Mouse (Mus musculus): ENCODE data around the gene AL607142.1.

AL607142.1 gene

DNA sequence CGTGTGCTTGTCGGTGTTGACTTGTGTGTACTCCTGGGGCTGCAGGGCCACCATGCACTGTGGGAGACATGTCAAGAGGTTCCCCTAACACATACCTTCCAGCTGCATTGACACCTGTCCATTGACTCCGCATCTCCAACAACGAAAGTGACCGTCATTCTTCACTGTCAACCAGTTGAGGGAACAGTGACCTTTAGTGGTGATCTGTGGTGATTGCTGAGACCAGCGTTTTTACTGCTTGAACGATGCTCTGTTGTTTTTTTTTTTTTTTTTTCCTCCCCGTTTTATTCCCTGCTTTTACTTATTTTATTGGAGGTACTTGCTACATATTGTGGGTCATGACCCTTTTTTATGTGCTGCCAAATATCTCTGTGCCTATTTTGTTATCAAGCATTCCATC lies 7.3 kb upstream of the AL607142.1 start:
- DNase-seq, result no peak

DNA sequence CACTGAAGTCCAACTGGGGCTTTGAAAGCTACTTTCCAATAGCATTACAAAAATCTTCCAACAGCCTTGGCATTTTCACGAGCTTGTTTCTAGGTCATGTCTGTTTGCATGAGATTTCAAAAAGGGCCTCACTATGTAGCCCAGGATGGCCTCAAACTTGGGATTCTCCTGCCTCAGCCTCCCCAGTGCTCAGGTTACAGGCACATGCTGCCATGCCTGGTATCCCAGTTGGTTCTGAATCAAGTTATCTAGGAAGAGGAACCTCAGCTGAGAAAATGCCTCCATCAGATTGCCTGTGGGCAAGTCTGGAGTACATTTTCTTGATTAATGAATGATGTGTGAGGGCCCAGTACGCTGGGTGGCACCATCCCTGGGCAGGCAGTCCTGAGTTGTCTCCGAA lies 6.6 kb upstream of the AL607142.1 start:
- no peak for DNase-seq

DNA sequence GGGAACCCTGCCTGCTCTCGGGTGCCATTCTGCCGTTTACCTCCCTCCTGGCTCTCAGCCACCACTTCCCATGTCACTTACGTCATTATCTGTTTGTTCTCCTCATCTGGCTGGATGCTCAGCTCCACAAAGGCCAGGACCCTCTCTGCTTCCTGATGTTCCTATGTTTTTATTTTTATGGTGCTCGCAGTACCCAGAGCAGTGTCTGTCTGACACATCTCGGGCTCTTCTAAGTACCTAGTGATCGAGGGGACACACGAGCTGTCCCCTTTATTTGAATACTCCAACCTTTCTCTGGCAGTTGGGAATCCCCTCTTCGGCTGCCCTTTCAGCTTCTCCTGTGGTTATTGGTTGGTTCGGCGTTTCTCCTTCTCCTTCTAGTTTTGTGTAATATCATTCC lies 6.0 kb upstream of the AL607142.1 start:
- no peak for DNase-seq

DNA sequence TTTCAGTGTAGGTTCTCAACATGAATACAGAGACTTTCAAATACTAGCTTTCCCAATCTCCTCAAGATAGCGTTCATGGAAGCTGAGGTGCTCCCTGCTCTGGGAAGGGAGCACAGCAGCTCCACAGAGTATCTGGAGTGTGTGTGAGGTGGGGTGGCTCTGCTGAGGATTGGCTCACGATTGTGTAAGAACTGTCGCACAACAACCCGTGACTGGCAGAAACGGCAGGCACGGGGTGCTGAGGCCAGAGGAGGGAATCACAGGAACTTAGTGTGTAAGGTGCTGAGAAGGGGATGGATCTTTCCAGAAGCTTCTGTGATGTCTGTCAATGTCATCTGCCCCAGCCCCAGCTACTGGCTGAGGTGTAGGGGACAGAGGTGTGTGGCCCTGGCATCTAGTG lies 3.1 kb upstream of the AL607142.1 start:
- no peak for DNase-seq

DNA sequence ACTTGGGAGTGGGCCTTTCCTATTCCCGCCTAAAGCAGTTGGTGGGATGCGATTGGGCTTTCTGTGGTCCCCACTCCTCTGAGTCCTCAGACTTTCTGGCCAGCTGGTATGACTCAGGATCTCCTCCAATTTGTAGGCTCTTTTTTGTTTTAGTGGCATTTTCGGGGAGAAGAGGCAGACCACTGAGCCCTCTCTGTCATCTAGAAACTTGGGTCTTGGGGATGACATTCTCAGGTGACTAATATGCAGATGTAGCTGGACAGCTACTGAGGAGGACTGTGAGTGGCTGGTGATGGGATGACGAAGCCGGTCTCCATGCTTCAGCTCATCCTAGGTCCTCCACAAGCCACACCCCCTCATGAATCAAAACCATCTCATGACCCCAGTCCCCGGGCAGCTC lies 2.6 kb upstream of the AL607142.1 start:
- DNase-seq, result no peak

DNA sequence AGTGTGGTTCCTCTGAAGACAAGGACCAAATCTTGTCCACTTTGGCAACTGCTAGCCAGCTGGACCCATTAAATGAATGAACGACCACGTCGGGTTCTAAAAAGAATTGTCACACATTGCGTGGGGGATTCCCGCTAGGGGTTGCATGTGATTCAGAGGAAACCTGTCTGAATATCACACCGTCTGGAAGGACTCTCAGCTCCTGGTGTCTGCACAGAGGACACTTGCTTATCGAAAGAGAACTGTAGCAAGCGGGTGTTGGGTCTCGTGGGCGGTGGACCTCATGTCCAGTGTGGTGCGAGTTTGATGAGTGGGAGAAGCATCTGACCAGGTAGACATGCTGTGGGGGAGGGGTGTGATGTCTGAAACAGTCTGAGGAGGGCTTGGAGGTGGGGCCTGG lies 2.0 kb upstream of the AL607142.1 start:
- no peak for DNase-seq

DNA sequence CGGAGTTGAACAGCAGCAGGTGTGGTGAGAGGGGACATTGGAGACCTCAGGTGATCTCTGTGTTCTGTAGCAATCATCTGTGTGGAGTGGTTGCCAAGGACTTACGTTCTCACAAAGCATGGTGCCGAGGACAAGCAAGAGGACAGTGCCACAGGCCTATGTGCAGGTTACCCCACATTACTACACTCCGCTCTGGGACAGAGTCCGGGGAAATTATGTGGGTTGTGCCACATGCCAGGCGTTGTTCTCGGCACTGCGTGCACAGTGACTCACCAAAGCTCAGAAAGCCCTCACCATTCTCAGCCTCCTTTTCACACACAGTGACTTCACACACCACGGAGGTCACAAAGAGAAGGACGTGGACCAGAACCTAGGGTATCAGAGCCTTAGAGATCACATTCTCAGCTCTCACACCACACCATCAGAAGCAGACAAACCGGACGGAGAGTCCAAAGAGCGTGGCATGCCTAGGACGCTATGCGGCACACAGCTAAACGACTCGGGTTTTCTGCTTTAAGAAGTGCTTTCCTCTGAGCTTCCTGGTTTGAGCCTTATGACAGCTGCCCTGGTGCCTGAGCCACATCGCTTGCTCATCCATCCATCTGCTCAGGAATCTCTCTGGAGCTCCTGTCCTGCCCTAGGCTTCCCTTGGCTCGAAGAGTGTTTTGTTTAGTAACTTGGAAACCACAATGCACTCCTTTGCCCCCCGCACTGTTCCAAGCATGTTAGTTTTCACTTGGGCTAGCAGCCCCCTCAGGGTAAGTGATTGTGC lies 1.3 kb upstream of the AL607142.1 start:
- DNase-seq, result no peak

DNA sequence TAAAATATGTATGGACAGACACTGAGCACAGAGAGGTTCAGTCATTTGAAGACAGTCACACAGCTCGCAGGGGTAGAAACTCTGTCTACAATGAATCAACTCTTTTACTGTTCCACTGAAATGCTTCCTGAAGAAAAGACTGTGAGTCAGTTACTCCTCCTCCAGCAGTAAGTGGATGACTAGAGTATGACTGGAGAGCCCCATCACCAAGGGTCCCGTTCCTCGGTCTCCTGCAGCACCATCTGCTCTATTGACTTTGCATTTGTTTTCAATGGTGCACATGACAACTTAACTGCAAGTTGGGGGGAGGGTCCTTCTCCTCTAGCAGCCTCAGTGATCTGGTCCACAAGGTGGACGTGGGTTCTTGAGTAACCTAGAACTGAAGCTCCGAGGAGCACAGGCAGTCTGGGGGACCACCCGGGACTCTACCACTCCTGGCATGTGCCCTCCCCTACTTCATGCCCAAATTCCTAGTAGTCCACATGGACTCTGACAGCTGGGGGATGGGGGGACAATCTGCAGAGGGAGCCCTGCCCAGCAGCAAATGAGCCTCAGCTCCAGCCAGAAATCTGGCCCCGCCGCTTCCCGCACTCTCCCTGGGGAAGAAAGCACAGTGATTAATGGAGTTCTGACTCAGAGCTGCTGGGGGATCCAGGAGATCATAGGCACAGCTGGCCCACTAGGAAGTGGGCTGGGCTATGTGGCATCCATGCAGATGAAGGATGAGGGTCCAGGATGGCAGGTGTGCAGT lies 2.2 kb downstream of the AL607142.1 start:
- no peak for DNase-seq

DNA sequence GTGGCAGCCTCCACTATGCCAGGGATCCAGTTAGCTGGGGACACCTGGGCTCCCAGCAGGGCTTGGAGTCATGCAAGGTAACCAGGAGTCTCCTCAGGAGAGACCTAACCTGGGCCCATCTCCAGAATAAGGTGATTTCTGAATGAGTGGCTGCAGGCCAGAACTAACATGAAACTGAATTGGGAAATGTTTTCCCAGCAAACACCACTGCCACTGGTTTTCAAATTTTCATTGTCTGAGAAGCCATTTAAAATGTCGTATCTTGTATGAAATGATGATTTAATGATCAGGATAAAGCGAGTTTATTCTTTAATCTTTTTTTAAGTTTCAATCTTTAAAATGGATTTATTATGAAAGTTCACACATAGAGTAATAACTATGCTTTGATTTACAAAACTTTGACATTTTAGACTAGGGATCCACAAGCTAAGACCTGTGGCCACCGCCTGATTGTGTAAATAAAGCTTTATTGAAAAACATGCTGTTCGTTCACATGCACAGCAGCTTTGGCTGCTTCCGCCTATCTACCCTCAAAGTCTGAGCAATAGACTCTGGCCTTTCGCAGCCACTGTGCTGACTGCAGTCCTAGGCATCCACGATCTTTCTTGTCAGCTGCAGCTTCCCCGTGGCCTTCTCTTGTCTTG lies 2.9 kb downstream of the AL607142.1 start:
- no peak for DNase-seq

DNA sequence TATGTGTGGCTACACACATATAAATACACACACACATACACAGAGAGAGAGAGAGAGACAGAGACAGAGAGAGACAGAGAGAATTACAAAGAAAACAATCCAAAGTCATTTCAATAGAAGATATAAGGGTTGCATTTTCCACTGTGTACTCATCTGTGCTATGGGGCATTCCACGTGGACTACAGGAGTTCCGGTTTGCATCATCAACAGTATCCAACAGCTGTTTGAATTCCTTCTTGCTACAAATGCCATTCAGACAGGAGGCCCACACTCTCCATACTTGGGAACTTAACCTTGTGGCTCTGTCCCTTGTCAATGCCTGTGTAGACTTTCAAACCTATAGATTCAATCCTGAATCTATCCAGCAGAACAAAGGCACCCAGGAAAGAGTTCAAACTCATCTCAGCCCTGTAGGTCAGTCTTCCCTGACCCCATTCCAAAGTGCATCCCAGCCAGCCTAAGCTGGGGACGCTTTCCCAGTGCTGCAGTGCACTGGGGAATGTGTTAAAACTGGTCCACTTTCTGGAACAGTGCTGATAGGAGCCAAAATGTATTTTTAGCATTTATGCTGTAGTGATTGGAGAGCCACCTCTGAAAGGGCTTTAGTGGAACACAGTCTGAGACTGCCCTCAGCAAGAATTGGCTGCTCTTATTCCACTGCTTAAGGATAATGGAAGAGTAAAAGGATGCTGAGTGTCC lies 4.2 kb downstream of the AL607142.1 start:
- DNase-seq, result no peak

DNA sequence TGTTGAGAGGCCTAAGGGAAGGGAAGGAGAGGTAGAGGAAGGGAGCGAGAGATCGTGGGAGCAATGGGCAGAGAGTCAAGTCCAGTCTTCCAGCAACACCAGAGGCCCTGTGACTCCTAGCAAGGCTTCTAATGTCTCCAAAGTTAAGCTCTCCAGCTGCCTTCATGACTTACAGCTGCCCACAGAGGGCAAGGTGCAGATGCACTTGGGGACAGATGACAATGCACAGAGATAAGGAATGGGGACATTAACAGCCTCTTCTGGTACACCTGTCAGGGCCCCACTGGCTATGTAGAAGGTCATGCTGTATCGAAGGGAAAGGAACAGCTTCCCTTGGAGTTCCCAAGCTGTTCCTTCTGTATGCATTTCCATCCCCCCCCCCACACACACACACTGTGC lies 4.8 kb downstream of the AL607142.1 start:
- no peak for DNase-seq

DNA sequence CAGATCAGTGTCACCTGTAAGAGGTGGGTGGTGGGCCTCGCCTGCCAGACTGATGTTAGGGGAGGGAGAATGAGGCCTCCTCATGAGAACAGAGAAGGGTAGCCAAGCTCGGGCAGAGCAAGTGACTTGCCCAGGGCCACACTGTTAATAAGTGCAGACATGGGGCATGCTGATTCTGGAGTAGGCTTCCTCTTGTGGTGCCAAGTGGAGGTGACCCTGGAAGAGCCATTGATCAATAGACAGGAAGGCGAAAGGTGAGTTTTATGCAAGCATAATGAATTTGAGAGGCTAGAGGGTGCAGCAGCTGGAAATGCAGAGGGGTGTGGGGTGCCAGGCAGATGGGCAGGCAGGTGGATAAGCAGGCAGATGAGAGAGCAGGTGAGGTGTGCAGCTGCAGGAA lies 6.6 kb downstream of the AL607142.1 start:
- no peak for DNase-seq

DNA sequence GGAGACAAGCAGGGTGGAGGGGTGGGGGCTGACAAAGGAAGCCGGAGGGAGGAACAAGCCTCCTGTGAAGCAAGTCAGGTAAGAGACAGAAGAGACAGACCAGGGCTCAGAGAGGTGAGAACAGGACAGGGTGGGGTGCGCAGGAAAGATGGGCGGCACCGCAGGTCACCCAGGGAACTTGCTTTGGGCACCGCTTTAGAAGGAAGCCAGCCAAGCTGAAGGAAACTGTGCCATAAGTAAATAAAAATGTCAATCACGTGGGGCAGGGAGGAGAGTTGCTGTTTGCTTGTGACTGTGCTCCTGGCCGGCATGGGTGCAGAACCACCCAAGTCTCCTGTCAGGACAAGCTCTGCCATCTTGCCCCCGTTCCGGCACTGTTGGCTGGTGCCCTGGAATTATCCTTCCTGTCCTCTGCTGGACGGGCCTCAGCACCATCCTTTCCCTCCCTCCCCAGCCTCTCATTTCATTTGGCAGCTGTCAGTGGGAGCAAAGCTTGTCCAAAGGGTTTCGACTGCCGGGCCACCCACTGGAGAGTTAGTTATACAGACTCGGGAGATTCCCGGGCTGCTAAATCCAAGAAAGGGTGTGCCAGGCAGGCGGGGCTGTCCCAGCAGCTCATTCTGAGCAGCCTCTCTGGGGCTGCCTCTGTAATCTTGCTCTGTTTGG lies 7.2 kb downstream of the AL607142.1 start:
- no peak for DNase-seq

DNA sequence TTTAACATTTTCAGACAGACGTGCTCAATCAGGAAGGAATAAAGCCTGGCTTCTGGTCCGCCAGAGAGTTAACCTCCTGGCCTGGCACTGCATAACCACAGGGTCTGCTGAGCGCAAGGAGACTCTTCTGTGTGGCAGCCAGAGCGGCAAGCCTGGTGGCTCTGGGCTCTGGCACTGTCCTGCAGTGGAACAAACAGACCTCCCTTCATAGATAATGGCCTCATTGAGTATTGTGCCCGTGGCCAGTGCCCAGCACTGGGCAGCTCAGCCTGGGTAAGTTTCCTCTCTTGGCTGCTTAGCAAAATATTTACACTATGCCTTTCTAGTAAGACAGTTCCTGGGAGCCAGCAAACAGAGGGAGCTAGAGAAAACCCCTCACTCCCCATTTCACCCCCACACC lies 9.3 kb downstream of the AL607142.1 start:
- no peak for DNase-seq

DNA sequence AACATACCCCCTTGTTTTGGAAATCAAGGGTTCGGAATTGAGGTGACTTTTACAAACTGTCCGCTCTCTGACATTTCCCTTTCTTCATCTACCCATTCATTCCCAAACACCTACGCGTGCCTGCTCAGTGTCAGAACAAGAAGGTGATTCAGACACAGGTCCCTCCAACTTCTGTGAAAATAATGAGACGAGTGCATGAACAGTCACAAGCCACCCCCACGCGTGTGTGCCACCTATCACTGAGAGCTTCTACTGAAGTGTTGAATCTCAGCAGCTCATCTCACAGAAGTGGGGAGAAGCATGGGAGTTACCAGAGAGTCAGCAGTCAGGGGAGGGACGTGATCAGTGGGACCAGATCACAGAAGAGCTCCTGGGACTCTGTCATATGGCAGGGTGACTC lies 12.5 kb downstream of the AL607142.1 start:
- no peak for DNase-seq

DNA sequence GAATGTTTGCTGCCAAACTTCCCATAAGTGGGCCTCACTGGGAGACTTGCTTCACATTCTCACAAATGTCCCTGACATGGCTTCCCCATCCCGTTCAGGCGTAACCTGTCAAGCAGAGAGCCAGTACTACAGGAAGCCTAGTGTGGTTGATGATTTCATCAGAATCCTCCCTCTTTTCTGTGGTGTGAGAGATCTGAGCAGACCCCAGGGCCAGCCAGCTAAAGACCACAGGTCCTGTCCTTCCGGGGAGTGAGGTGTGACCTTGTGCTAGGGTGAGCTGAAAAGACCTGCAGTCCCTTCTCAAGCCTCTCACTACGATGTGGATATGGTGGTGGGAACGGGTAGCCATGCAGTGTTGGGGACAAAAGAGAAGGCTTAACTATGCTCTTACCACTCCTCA lies 17.7 kb downstream of the AL607142.1 start:
- no peak for DNase-seq

DNA sequence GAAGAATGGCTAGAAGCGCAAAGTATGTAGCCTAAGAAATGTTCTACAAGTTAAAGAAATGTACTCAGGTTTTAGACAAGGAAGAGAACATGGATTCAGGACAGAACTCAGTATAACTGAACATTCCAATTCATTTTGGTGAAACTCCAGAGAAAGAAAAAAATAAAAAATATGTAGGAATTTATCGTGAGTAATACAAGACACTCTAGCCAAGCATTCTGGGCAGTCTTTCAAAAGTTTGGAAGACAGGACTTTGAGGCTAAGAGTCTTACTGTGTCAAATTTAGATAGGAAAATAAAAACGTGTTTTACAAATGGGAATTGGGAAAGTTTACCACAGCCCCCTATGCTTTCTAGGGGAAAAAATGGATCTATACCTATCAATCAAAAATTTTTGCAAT lies 18.9 kb downstream of the AL607142.1 start:
- no peak for DNase-seq

DNA sequence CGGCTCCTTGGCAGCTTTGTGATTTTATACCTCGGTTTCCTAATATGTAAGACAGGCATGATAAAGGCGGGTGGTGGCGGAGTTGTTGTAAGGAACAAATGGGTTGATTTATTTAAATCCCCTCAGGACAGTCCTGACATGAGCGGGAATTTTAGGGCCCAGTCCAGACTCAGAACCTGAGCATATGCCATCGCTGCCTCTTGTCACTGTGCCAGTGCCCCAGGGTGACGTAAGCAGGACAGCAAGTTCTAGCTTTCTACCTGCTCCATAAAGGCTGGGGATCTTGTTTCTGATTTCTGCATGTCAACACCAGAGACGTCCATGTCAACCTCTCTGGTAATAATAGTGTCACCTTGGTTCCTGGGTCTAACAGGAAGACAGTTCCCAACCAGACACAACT lies 24.7 kb downstream of the AL607142.1 start:
- DNase-seq, result no peak

DNA sequence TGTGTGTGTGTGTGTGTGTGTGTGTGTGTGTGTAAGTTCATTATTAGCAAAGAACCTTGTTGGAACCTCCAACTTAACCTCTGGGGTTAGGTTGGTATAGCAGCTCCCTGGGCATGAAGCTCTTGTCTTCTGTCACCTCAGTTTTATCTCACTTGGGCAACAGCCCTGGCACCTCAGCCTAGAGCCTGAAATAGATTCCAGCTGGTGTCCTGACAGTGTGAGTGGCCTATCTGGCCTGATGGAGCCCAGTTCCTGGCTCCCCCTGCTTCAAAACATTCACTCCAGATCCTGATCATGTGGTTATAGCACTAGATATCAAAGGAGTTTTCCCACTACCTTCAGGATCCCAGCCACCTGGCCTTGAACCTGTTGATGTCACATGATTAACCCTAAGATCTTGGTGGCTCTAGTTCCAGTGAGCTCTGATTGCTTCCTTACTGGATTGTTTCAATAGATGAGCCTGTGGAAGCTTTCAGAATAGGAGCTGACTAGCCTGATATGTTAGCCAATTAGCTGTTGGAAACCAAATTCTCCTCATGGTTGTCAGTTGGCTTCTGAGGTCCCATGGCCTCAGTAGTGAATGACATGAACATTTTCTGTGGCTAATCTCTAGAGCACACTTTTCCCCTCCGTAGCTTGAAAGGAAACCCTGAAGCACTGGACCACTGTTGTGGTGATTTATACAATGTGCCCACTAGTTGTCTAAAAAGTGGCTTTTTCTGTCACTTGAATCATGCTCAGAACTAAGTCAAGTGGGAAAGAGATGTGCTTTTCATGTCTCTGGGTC lies 27.4 kb downstream of the AL607142.1 start:
- no peak for DNase-seq

DNA sequence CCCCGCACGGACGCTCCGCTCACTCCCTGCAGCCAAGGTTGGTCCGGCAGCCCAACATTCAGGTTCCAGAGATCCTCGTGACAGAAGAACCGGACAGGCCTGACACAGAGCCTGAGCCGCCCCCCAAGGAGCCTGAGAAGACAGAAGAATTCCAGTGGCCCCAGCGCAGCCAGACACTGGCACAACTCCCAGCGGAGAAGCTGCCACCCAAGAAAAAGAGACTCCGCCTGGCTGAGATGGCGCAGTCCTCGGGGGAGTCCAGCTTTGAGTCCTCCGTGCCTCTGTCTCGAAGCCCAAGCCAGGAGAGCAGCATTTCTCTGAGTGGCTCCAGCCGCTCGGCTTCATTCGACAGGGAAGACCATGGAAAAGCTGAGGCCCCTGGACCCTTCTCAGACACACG lies 32.1 kb downstream of the AL607142.1 start:
- no peak for DNase-seq

DNA sequence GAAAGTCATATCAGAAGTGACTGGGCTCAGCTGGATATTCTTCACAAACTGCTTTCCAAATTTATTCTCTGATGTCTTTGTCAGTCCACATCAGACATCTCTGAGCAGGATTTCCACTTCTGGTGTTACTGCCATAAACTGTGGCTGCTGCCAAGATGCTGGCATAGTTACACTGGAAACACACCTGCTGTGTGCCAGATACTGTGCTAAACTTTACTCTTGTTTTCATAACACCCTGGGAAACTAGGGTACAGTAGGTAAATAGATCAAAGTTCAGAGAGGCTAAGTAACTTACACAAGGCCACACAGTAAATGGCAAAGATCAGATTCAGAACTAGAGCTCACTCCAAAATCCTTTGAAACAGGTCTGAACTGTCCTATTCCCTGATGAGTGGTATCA lies 36.4 kb downstream of the AL607142.1 start:
- DNase-seq, result no peak

DNA sequence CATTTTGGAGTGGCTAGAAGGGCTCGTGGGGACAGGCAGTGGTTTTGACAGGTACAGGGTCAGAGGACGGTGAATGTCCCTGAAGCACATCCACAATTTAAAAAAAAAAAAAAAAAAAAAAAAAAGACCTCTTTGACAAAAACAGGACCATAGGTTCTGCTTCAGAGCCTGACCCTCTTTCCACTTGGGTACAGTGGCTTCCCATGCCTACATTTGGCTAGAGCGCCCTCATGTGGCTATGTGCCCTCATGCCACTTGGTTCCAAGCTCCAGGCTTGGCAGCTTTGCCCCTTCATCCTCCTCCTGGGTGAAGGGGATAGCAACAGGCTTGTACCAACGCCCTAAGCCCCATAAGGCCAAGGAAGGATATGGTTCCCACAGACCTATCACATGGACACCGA lies 39.8 kb downstream of the AL607142.1 start:
- peak; percentile 82 for DNase-seq

Data from thymus, postnatal 14 days (tissue).